Mouse (Mus musculus): ENCODE data around the gene St8sia6.

- TF ChIP-seq POLR2A (IDR thresholded peaks at IDR 0.05; ENCODE audit: insufficient read depth, low read depth, low read length) = no peak
- TF ChIP-seq CTCF (IDR thresholded peaks at IDR 0.05; ENCODE audit: insufficient read depth, low read depth, low read length) = no peak
These were observed 16.8 kb downstream of the St8sia6 start for GRCm38 (mm10) chr2:13777032-13777431.
